Mouse (Mus musculus): ENCODE results near the gene Kmt2c.

DNA sequence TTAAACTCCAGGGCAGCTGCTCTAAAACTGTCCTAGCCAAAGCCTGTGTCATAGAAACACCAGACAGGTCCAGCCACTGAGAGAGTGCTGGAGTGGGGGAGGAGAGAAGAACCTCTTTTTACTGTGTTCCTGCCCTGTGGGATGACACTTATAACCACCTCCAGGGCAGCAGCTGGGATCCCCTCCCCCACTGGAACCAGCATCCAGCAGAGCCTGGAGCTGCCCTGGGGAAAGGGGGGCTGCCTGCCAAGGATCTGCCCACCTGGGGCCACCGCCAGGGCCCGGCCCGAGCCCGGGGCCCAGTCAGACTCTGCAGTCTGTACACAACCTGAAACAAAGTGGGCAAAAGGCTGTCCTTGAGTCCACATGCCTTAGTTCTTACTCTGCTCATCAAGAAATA, 28.3 kb upstream of the Kmt2c start:
- TF ChIP-seq CHD2 (IDR thresholded peaks at IDR 0.05; ENCODE audit: low read depth, low read length) = no peak
- TF ChIP-seq ZNF384 (IDR thresholded peaks at IDR 0.05; ENCODE audit: low read depth, low read length) = no peak
- TF ChIP-seq HCFC1 (IDR thresholded peaks at IDR 0.05; ENCODE audit: borderline replicate concordance, insufficient read depth, low read length) = no peak
- TF ChIP-seq ZC3H11A (IDR thresholded peaks at IDR 0.05; ENCODE audit: borderline replicate concordance, low read depth, low read length) = no peak
- no peak for TF ChIP-seq MAFK (IDR thresholded peaks at IDR 0.05; ENCODE audit: insufficient read depth, low read depth, low read length)

All from ES-E14 (cell line).